Mouse (Mus musculus): ENCODE results near the gene Baiap2l1. TPM values are rescaled to one million over a fixed set of nuclear protein-coding genes. Genes with fewer than 3 reads are reported as not detected.
A peak's percentile ranks its signal among the peaks of the same experiment; 100 is the strongest.

Baiap2l1 gene
- total and polyA plus RNA-seq, 2 experiments = 7.7 to 7.9 TPM

GRCm38 (mm10) chr5:144289769-144290440 lies 68.0 kb downstream of the Baiap2l1 start:
- no peak overlapping the region for H3K27ac ChIP-seq (replicated peaks; ENCODE audit: insufficient read depth, low read depth, low read length)
- H3K4me3 ChIP-seq (ENCODE audit: insufficient read depth, low read depth, low read length) = no peak overlapping the region
- TF ChIP-seq POLR2A (IDR thresholded peaks at IDR 0.05; ENCODE audit: extremely low read depth, insufficient read depth, low read length) (no peak), CTCF (IDR thresholded peaks at IDR 0.05; ENCODE audit: low read depth, low read length) (no peak)
- H3K79me2 ChIP-seq (ENCODE audit: control insufficient read depth, insufficient read depth, low read length) = peaks cover 13% of the 10 kb centered on the region; the same call in 1 of the 2 replicates
- H3K4me1 ChIP-seq (ENCODE audit: control insufficient read depth, insufficient read depth, low read length) = peaks cover 13% of the 10 kb centered on the region
- no peak overlapping the region for H3K9ac ChIP-seq (ENCODE audit: low read depth, low read length)
- H3K36me3 ChIP-seq (ENCODE audit: control insufficient read depth, insufficient read depth, low read length) = peaks cover 6% of the 10 kb centered on the region; the same call in 1 of the 2 replicates
- WGBS = 91% methylated on average over 4 of the region's 4 CpGs
- no peak for DNase-seq (ENCODE audit: extremely low read depth, low read depth, low spot score)
- no peaks in the 10 kb centered on the region for H3K27me3 ChIP-seq (ENCODE audit: control insufficient read depth, insufficient read depth, low read length)

GRCm38 (mm10) chr5:144288391-144288790 lies 69.5 kb downstream of the Baiap2l1 start:
- H3K27me3 ChIP-seq (ENCODE audit: control insufficient read depth, insufficient read depth, low read length) = no peaks in the 10 kb centered on the region
- DNase-seq (ENCODE audit: extremely low read depth, low read depth, low spot score) = no peak
- no peak overlapping the region for H3K9ac ChIP-seq (ENCODE audit: low read depth, low read length)
- H3K27ac ChIP-seq (replicated peaks; ENCODE audit: insufficient read depth, low read depth, low read length) = peak overlapping the region; percentile 3; the same call in 1 of the 2 replicates
- H3K79me2 ChIP-seq (ENCODE audit: control insufficient read depth, insufficient read depth, low read length) = 0 out of 2 replicates have a peak, but pooled peaks cover 8% of the 10 kb centered on the region
- H3K36me3 ChIP-seq (ENCODE audit: control insufficient read depth, insufficient read depth, low read length) = peaks cover 19% of the 10 kb centered on the region
- peaks cover 13% of the 10 kb centered on the region for H3K4me1 ChIP-seq (ENCODE audit: control insufficient read depth, insufficient read depth, low read length)
- TF ChIP-seq CTCF (IDR thresholded peaks at IDR 0.05; ENCODE audit: low read depth, low read length) = no peak
- no peak for TF ChIP-seq POLR2A (IDR thresholded peaks at IDR 0.05; ENCODE audit: extremely low read depth, insufficient read depth, low read length)
- WGBS = 35% methylated on average over 9 of the region's 9 CpGs
- H3K4me3 ChIP-seq (ENCODE audit: insufficient read depth, low read depth, low read length) = no peak overlapping the region

GRCm38 (mm10) chr5:144287267-144287820 lies 70.6 kb downstream of the Baiap2l1 start:
- no peak overlapping the region for H3K27ac ChIP-seq (replicated peaks; ENCODE audit: insufficient read depth, low read depth, low read length)
- no peak overlapping the region for H3K4me3 ChIP-seq (ENCODE audit: insufficient read depth, low read depth, low read length)
- H3K4me1 ChIP-seq (ENCODE audit: control insufficient read depth, insufficient read depth, low read length) = peaks cover 13% of the 10 kb centered on the region
- peaks cover 22% of the 10 kb centered on the region for H3K36me3 ChIP-seq (ENCODE audit: control insufficient read depth, insufficient read depth, low read length)
- 0 out of 2 replicates have a peak, but pooled peaks cover 8% of the 10 kb centered on the region for H3K79me2 ChIP-seq (ENCODE audit: control insufficient read depth, insufficient read depth, low read length)
- H3K9ac ChIP-seq (ENCODE audit: low read depth, low read length) = no peak overlapping the region
- WGBS = 83% methylated on average over 3 of the region's 3 CpGs
- no peak for DNase-seq (ENCODE audit: extremely low read depth, low read depth, low spot score)
- no peaks in the 10 kb centered on the region for H3K27me3 ChIP-seq (ENCODE audit: control insufficient read depth, insufficient read depth, low read length)
- TF ChIP-seq CTCF (IDR thresholded peaks at IDR 0.05; ENCODE audit: low read depth, low read length) (no peak), POLR2A (IDR thresholded peaks at IDR 0.05; ENCODE audit: extremely low read depth, insufficient read depth, low read length) (no peak)

- Histone ChIP-seq H3K27ac (replicated peaks; ENCODE audit: insufficient read depth, low read depth, low read length) (no peak overlapping the region), H3K9ac (ENCODE audit: low read depth, low read length) (no peak overlapping the region), H3K4me1 (ENCODE audit: control insufficient read depth, insufficient read depth, low read length) (peaks cover 13% of the 10 kb centered on the region), H3K79me2 (ENCODE audit: control insufficient read depth, insufficient read depth, low read length) (0 out of 2 replicates have a peak, but pooled peaks cover 8% of the 10 kb centered on the region), H3K4me3 (ENCODE audit: insufficient read depth, low read depth, low read length) (no peak overlapping the region), H3K36me3 (ENCODE audit: control insufficient read depth, insufficient read depth, low read length) (peaks cover 27% of the 10 kb centered on the region), H3K27me3 (ENCODE audit: control insufficient read depth, insufficient read depth, low read length) (no peaks in the 10 kb centered on the region)
- TF ChIP-seq CTCF (IDR thresholded peaks at IDR 0.05; ENCODE audit: low read depth, low read length) (no peak), POLR2A (IDR thresholded peaks at IDR 0.05; ENCODE audit: extremely low read depth, insufficient read depth, low read length) (no peak)
- no peak for DNase-seq (ENCODE audit: extremely low read depth, low read depth, low spot score)
- WGBS = 83% methylated on average over 9 of the region's 9 CpGs
Measured at GRCm38 (mm10) chr5:144286591-144287266, 71.2 kb downstream of the Baiap2l1 start.

GRCm38 (mm10) chr5:144284599-144284998 lies 73.3 kb downstream of the Baiap2l1 start:
- no peak for DNase-seq (ENCODE audit: extremely low read depth, low read depth, low spot score)
- 91% methylated on average over 5 of the region's 5 CpGs for WGBS
- Histone ChIP-seq H3K27ac (replicated peaks; ENCODE audit: insufficient read depth, low read depth, low read length) (no peak overlapping the region), H3K27me3 (ENCODE audit: control insufficient read depth, insufficient read depth, low read length) (no peaks in the 10 kb centered on the region), H3K36me3 (ENCODE audit: control insufficient read depth, insufficient read depth, low read length) (peaks cover 40% of the 10 kb centered on the region), H3K4me3 (ENCODE audit: insufficient read depth, low read depth, low read length) (no peak overlapping the region), H3K79me2 (ENCODE audit: control insufficient read depth, insufficient read depth, low read length) (0 out of 2 replicates have a peak, but pooled peaks cover 8% of the 10 kb centered on the region), H3K9ac (ENCODE audit: low read depth, low read length) (no peak overlapping the region), H3K4me1 (ENCODE audit: control insufficient read depth, insufficient read depth, low read length) (peaks cover 13% of the 10 kb centered on the region)
- TF ChIP-seq POLR2A (IDR thresholded peaks at IDR 0.05; ENCODE audit: extremely low read depth, insufficient read depth, low read length) = no peak
- TF ChIP-seq CTCF (IDR thresholded peaks at IDR 0.05; ENCODE audit: low read depth, low read length) = no peak

All from liver, adult 2 months (tissue).